Mouse (Mus musculus): ENCODE results near the gene Ap2s1. TPM values are rescaled to one million over a fixed set of nuclear protein-coding genes. Genes with fewer than 3 reads are reported as not detected.
"Not testable (repeated sequence)": the region's sequence is repeated elsewhere in the genome, so short reads cannot be mapped to it uniquely, and the experiment has no call there.

Gene Ap2s1
- polyA plus RNA-seq, 1 experiment from 2014 or later, result 266 TPM

DNA sequence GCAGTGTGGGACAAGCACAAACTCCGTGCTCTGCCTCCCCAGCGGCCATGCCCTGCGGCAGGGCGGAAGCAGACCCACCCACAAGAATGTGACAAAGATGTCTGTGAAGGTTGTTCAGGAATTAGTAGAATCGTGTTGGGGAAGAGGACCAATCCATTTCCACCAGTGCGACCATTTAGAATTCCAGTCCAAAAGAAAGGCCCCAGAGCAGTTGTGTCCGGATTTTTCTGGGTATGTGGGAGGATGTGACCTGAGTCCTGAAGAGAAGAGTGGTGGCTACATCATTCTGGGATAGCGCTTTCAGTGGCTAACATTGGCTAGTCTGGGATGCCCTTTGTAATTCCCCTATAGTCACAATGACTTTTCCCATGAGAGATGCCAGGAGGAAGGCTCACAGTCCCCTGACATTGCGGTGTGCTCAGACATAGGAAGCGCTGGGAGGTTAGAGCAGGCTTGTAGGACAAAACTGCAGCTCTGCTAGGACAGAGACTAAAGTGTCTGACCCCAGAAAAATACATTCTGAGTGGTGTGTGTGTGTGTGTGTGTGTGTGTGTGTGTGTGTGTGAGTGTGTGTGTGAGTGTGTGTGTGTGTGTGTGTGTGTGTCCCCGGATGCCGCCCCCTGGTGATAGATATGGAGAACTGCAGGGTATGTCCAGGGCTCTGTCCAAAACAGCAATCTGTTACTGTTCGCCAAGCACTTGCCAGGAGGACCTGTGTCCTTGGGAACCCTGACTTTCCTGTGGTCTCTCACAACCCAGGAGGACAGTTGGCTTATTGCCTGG is 25.4 kb upstream of the Ap2s1 start:
- 76% methylated on average over 13 of the region's 13 CpGs for WGBS
- Histone ChIP-seq H3K4me3 (ENCODE audit: low read depth, low read length) (no peak overlapping the region), H3K27ac (replicated peaks; ENCODE audit: low read depth, low read length) (no peak overlapping the region), H3K4me2 (ENCODE audit: low read depth, severe bottlenecking) (no peak overlapping the region), H3K9me3 (ENCODE audit: control insufficient read depth, low read length) (no peaks in the 10 kb centered on the region), H3K36me3 (ENCODE audit: control insufficient read depth, insufficient read depth, low read length) (no peaks in the 10 kb centered on the region), H3K9ac (ENCODE audit: low read length) (no peak overlapping the region), H3K4me1 (ENCODE audit: control insufficient read depth, insufficient read depth, low read length) (no peaks in the 10 kb centered on the region), H3K27me3 (ENCODE audit: control insufficient read depth, insufficient read depth, low read length) (no peaks in the 10 kb centered on the region)
- ATAC-seq (ENCODE audit: insufficient number of reproducible peaks, low FRiP score, low TSS enrichment, low read depth) (no peak), DNase-seq (ENCODE audit: low spot score) (no peak)

DNA sequence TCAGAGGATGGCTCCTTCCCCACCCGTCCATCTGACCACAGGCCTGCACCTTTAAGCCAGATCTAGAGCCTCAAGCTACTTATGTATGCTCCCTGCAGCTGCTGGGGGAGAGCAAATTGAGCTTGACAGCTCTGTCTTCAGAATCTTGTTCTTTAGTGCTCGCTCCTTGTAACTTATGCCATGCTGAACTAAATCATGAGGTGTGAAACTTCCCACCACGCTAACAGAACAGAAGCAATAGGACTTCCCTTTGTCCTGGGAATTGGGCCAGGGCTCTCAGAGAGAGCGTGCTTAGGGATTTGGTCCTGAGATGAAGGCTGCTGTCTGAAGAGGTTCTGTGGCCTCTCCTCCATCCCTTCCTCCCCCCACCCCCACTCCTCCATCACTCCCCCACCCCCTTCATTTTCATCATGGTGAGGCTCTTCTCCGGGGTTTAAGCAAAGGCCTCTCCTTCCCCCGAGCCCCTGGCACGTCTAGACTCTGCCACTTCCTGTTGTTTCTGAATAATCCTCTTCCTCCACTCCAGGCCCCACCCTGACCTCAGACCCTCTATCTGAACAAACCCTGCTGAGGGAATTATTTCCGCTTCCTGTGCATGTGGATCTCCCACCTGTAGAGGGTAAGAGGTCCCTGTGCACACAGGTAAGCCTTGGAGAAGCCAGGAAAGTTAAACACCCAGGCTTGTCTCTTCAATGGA is 21.6 kb upstream of the Ap2s1 start:
- not testable (repeated sequence) for H3K9me3 ChIP-seq (ENCODE audit: control insufficient read depth, low read length); H3K4me3 ChIP-seq (ENCODE audit: low read depth, low read length); ATAC-seq (ENCODE audit: insufficient number of reproducible peaks, low FRiP score, low TSS enrichment, low read depth); H3K27me3 ChIP-seq (ENCODE audit: control insufficient read depth, insufficient read depth, low read length); H3K27ac ChIP-seq (replicated peaks; ENCODE audit: low read depth, low read length); H3K9ac ChIP-seq (ENCODE audit: low read length); DNase-seq (ENCODE audit: low spot score); H3K4me1 ChIP-seq (ENCODE audit: control insufficient read depth, insufficient read depth, low read length); H3K4me2 ChIP-seq (ENCODE audit: low read depth, severe bottlenecking); H3K36me3 ChIP-seq (ENCODE audit: control insufficient read depth, insufficient read depth, low read length)
- WGBS, result 31% methylated on average over 7 of the region's 8 CpGs

DNA sequence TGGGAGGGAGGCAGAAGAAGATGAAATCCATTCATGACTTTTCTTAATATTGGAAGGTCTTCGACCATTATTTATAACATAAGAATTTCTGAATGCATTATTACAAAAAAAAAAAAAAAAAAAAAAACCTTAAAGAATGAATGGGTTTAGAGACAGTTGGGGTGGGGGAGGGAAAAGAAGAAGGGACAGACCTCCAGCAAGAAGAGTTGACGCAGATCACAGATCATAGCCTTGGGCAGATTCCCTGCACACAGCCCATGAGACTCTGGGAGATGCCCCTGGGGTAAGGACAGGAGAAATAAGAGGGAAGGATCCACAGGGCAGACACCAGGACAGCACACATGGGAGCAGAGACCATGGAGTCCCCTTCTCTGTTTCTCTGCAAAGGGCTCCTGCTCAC is 16.6 kb upstream of the Ap2s1 start, which contains the start of gene Ceacam9:
TSS of gene Ceacam9 (plus strand) at position 301 of the 400 bp plus-strand sequence.
- 69% methylated on average over 2 of the region's 2 CpGs for WGBS
- H3K4me1 ChIP-seq (ENCODE audit: control insufficient read depth, insufficient read depth, low read length), result no peaks in the 10 kb centered on the region
- no peaks in the 10 kb centered on the region for H3K36me3 ChIP-seq (ENCODE audit: control insufficient read depth, insufficient read depth, low read length)

DNA sequence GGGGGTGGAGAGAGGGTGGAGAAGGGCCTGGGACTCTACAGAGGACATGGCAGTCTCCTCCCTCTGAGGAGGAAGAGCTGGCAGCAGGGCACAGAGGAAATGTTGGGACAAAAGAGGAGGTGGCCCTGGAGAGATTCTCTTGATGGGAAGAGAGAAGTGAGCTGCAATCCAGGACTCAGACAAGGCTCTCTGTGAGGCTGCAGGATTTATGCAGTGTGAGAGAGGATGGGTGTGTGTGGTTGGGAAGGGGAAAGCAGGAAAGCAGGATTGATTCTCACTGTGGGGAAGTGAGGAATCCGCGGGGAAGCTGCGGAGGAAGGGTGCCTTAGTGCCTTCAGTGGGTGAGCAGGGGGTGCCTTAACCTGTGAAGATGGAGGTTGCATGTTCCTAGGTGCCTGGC is 15.7 kb upstream of the Ap2s1 start:
- not testable (repeated sequence) for H3K27me3 ChIP-seq (ENCODE audit: control insufficient read depth, insufficient read depth, low read length); ATAC-seq (ENCODE audit: insufficient number of reproducible peaks, low FRiP score, low TSS enrichment, low read depth); H3K27ac ChIP-seq (replicated peaks; ENCODE audit: low read depth, low read length); H3K9ac ChIP-seq (ENCODE audit: low read length); H3K36me3 ChIP-seq (ENCODE audit: control insufficient read depth, insufficient read depth, low read length); H3K4me3 ChIP-seq (ENCODE audit: low read depth, low read length); H3K9me3 ChIP-seq (ENCODE audit: control insufficient read depth, low read length); H3K4me2 ChIP-seq (ENCODE audit: low read depth, severe bottlenecking); H3K4me1 ChIP-seq (ENCODE audit: control insufficient read depth, insufficient read depth, low read length); DNase-seq (ENCODE audit: low spot score)
- WGBS, result 75% methylated on average over 3 of the region's 3 CpGs

More for the DNA sequence above, 16.6 kb upstream of the Ap2s1 start, which contains the start of gene Ceacam9:
- ATAC-seq (ENCODE audit: insufficient number of reproducible peaks, low FRiP score, low TSS enrichment, low read depth) (no peak), DNase-seq (ENCODE audit: low spot score) (no peak)
- H3K4me2 ChIP-seq (ENCODE audit: low read depth, severe bottlenecking), result no peak within 1 kb of the TSS
- H3K9ac ChIP-seq (ENCODE audit: low read length), result no peak within 1 kb of the TSS
- H3K9me3 ChIP-seq (ENCODE audit: control insufficient read depth, low read length), result no peaks in the 10 kb centered on the region
- H3K27me3 ChIP-seq (ENCODE audit: control insufficient read depth, insufficient read depth, low read length), result no peaks in the 10 kb centered on the region
- no peak within 1 kb of the TSS for H3K27ac ChIP-seq (replicated peaks; ENCODE audit: low read depth, low read length)
- H3K4me3 ChIP-seq (ENCODE audit: low read depth, low read length), result no peak within 1 kb of the TSS

DNA sequence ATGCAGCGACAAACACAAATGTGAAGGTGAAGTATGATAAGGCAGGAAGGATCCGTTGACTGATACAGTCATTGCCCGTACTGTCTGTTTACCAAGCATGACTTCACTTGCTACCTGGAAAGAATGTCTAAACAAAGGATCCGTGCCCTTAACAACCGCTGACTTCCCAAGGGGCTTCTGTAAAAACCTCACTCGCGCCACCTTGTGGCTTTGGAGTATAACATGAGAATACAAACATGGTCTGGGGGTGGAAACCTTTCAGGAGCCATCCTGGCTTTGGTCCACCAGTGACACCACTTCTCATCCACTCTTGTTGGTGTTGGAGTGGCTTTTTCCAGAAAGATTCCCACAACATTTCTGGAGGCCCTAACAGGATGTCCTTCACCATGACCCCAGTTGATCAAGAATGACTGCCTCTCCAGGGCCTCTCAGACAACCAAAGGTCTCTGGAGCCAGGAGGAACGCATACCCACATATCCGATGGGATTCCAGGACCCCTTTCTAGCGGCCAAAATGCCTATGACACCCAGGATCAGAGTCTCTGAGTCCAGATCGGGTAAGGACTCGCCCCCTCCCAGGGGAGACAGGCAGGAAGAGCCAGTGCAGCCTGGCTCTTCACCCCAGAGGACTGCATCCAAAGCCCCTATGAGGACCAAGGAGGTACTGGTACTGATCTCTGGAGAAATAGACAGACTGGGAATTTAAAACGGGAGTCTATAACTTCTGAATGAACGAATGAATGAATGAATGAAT is 9.4 kb upstream of the Ap2s1 start:
- H3K9ac ChIP-seq (ENCODE audit: low read length), result no peak overlapping the region
- WGBS, result 29% methylated on average over 14 of the region's 14 CpGs
- ATAC-seq (ENCODE audit: insufficient number of reproducible peaks, low FRiP score, low TSS enrichment, low read depth), result no peak; the same call in 1 of the 2 replicates

DNA sequence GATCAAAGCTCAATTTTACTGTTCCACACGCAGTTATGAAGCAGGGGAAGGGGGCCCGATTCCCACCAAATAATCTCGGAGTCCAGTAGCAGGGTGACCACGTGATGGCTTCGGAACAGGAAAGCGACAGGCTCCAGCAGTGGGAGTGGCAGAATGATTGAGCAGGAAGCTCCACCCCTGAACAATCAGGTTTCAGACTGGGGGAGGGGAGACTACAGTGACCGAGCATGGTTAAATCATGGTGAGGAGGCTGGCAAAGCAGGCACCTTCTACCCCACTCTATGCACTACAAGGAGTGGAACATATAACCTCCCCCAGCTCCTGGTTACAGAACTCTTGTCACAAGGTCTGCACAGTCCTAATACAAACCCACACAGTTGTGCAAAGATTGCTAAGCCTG is 8.6 kb upstream of the Ap2s1 start:
- WGBS, result 2% methylated on average over 7 of the region's 7 CpGs
- H3K9ac ChIP-seq (ENCODE audit: low read length); H3K27me3 ChIP-seq (ENCODE audit: control insufficient read depth, insufficient read depth, low read length); H3K36me3 ChIP-seq (ENCODE audit: control insufficient read depth, insufficient read depth, low read length); H3K9me3 ChIP-seq (ENCODE audit: control insufficient read depth, low read length); H3K4me1 ChIP-seq (ENCODE audit: control insufficient read depth, insufficient read depth, low read length); H3K4me3 ChIP-seq (ENCODE audit: low read depth, low read length); H3K27ac ChIP-seq (replicated peaks; ENCODE audit: low read depth, low read length): not testable (repeated sequence)
- H3K4me2 ChIP-seq (ENCODE audit: low read depth, severe bottlenecking), result peak overlapping the region; percentile 25
- 0 out of 2 replicates have a peak, but pooled peaks have one; percentile 55 for ATAC-seq (ENCODE audit: insufficient number of reproducible peaks, low FRiP score, low TSS enrichment, low read depth)
- peak; percentile 71 for DNase-seq (ENCODE audit: low spot score)

More for the DNA sequence above, 9.4 kb upstream of the Ap2s1 start:
- Histone ChIP-seq H3K4me3 (ENCODE audit: low read depth, low read length) (no peak overlapping the region), H3K4me1 (ENCODE audit: control insufficient read depth, insufficient read depth, low read length) (peaks cover 8% of the 10 kb centered on the region), H3K4me2 (ENCODE audit: low read depth, severe bottlenecking) (peak overlapping the region; percentile 25), H3K36me3 (ENCODE audit: control insufficient read depth, insufficient read depth, low read length) (no peaks in the 10 kb centered on the region), H3K27ac (replicated peaks; ENCODE audit: low read depth, low read length) (no peak overlapping the region), H3K27me3 (ENCODE audit: control insufficient read depth, insufficient read depth, low read length) (no peaks in the 10 kb centered on the region), H3K9me3 (ENCODE audit: control insufficient read depth, low read length) (no peaks in the 10 kb centered on the region)
- peak; percentile 90 for DNase-seq (ENCODE audit: low spot score)

DNA sequence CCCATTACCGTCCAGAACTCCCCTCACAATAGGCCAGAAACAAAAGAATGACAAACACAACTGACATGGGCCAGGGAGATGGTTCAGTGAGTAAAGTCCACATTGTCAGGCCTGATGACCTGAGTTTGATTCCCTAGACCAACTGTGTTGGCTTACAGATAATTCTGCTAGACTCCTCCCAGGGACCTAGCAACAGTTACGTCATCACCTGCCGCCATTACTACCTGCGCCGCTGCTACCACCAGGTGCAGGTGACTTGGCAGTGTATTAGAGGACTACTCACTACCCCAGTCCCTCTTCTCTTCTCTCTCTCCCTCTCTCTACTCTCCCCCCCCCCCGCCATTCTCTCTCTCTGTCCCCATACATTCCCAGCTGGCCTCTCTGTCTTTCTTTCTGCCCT is 7.4 kb upstream of the Ap2s1 start:
- WGBS, result 94% methylated on average over 5 of the region's 6 CpGs
- Histone ChIP-seq H3K36me3 (ENCODE audit: control insufficient read depth, insufficient read depth, low read length) (no peaks in the 10 kb centered on the region), H3K4me3 (ENCODE audit: low read depth, low read length) (no peak overlapping the region), H3K4me1 (ENCODE audit: control insufficient read depth, insufficient read depth, low read length) (peaks cover 8% of the 10 kb centered on the region), H3K9ac (ENCODE audit: low read length) (no peak overlapping the region), H3K27me3 (ENCODE audit: control insufficient read depth, insufficient read depth, low read length) (no peaks in the 10 kb centered on the region), H3K9me3 (ENCODE audit: control insufficient read depth, low read length) (no peaks in the 10 kb centered on the region), H3K27ac (replicated peaks; ENCODE audit: low read depth, low read length) (no peak overlapping the region), H3K4me2 (ENCODE audit: low read depth, severe bottlenecking) (no peak overlapping the region)
- DNase-seq (ENCODE audit: low spot score) (no peak), ATAC-seq (ENCODE audit: insufficient number of reproducible peaks, low FRiP score, low TSS enrichment, low read depth) (no peak)

DNA sequence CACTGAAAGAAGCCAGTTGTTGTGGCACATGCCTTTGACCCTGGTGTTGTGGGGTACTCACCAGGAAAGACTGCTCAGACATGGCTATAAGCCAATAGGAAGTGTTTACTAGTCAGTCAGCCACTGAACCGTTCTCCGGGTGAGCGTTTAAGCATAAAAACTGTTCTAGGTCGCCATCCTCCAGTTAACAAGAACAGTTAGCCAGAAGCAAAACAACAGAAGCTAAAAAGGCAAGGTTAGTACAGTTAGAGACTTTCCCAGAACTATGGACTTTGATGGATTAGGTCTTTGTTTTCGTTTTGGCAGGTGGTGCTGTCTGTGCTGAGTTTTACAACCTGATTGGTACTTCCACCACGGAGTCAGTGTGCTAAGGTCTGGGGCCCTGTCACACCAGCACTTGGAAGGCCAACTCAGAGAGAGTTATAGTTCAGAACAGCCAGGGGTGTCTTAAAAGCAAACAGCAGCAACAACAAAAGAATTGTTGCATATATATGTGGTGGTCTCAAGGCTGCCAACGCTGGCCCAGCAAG is 6.3 kb upstream of the Ap2s1 start:
- no peaks in the 10 kb centered on the region for H3K36me3 ChIP-seq (ENCODE audit: control insufficient read depth, insufficient read depth, low read length)
- H3K9me3 ChIP-seq (ENCODE audit: control insufficient read depth, low read length), result no peaks in the 10 kb centered on the region
- ATAC-seq (ENCODE audit: insufficient number of reproducible peaks, low FRiP score, low TSS enrichment, low read depth) (no peak), DNase-seq (ENCODE audit: low spot score) (no peak)
- H3K27me3 ChIP-seq (ENCODE audit: control insufficient read depth, insufficient read depth, low read length), result no peaks in the 10 kb centered on the region
- H3K27ac ChIP-seq (replicated peaks; ENCODE audit: low read depth, low read length), result no peak overlapping the region
- no peak overlapping the region for H3K4me3 ChIP-seq (ENCODE audit: low read depth, low read length)
- H3K9ac ChIP-seq (ENCODE audit: low read length), result no peak overlapping the region
- H3K4me2 ChIP-seq (ENCODE audit: low read depth, severe bottlenecking), result no peak overlapping the region
- peaks cover 8% of the 10 kb centered on the region for H3K4me1 ChIP-seq (ENCODE audit: control insufficient read depth, insufficient read depth, low read length)
- WGBS, result 54% methylated on average over 7 of the region's 7 CpGs

Measured in limb, embryonic 11.5 days (tissue).